Mouse (Mus musculus) lung, adult 18-20 months (tissue): ENCODE measurements around the gene Ppp1r10.
"Not testable (repeated sequence)": the region's sequence is repeated elsewhere in the genome, so short reads cannot be mapped to it uniquely, and the experiment has no call there.

ENCODE experiments used
- DNase-seq, 2 experiments: peaks; one replicate each; pipeline ENCODE4 v3.0.0; 2022; ENCODE audit warnings: mixed read lengths in 2 of 2

The Ppp1r10 gene

GRCm38 (mm10) chr17:35932608-35933007, 16.4 kb downstream of the Ppp1r10 start:
- DNase-seq, result no peak

- not testable (repeated sequence) for DNase-seq
These were observed 19.5 kb downstream of the Ppp1r10 start for GRCm38 (mm10) chr17:35935763-35936162.

GRCm38 (mm10) chr17:35937700-35938348, 21.6 kb downstream of the Ppp1r10 start:
- DNase-seq, result peak; percentile 46 to 53

- no peak for DNase-seq
These were observed 22.9 kb downstream of the Ppp1r10 start for GRCm38 (mm10) chr17:35939108-35939507.

- DNase-seq, result no peak
These were observed 23.7 kb downstream of the Ppp1r10 start for GRCm38 (mm10) chr17:35939941-35940340.

- not testable (repeated sequence) for DNase-seq
These were observed 34.7 kb downstream of the Ppp1r10 start for GRCm38 (mm10) chr17:35950946-35951345.

- DNase-seq, result not testable (repeated sequence)
These were observed 36.3 kb downstream of the Ppp1r10 start for GRCm38 (mm10) chr17:35952559-35952958.

GRCm38 (mm10) chr17:35954665-35955064, 38.4 kb downstream of the Ppp1r10 start:
- no peak for DNase-seq

GRCm38 (mm10) chr17:35958533-35959223, 42.4 kb downstream of the Ppp1r10 start:
- DNase-seq, result no peak

GRCm38 (mm10) chr17:35963279-35963678, 47.0 kb downstream of the Ppp1r10 start:
- DNase-seq, result no peak

GRCm38 (mm10) chr17:35967621-35968020, 51.4 kb downstream of the Ppp1r10 start:
- DNase-seq, result no peak

- DNase-seq, result peak; percentile 98
These were observed 53.5 kb downstream of the Ppp1r10 start, which contains the start of gene Abcf1 for GRCm38 (mm10) chr17:35969418-35970389. Abcf1 (minus strand) TSS chr17:35969761.

GRCm38 (mm10) chr17:35972131-35972530, 55.9 kb downstream of the Ppp1r10 start:
- no peak for DNase-seq

- DNase-seq, result peak in 1 of 2 experiments; percentile 41
These were observed 62.7 kb downstream of the Ppp1r10 start for GRCm38 (mm10) chr17:35978811-35979400.

GRCm38 (mm10) chr17:35979401-35980362, 63.4 kb downstream of the Ppp1r10 start, which contains the start of the genes Gnl1 and Prr3:
Gnl1 (plus strand) TSS chr17:35979851.
Prr3 (minus strand) TSS chr17:35980236.
- peak; percentile 88 to 90 for DNase-seq

- DNase-seq, result peak; percentile 53 to 58
These were observed 64.1 kb downstream of the Ppp1r10 start for GRCm38 (mm10) chr17:35980363-35980754.

GRCm38 (mm10) chr17:35981776-35982175, 65.5 kb downstream of the Ppp1r10 start:
- DNase-seq, result no peak
